ENCODE assay signal across 7 mouse cellular contexts in genomic region chrX:102253892-102254291, GRCm38 (mm10). TPM values are rescaled to one million over a fixed set of nuclear protein-coding genes. Genes with fewer than 3 reads are reported as not detected.
DNase-seq lines count a peak whose midpoint lies in the region; ATAC-seq and TF ChIP-seq lines count a peak whose summit lies in the region.

No protein-coding gene starts in this region.

- peak overlapping the region; percentile 35 for H3K4me3 ChIP-seq in hindbrain, embryonic 10.5 days
- no peak overlapping the region; the same call in 1 of the 2 replicates for H3K4me3 ChIP-seq in limb, embryonic 15.5 days
- peak overlapping the region; percentile 22 for H3K4me3 ChIP-seq in olfactory bulb, adult 2 months (ENCODE audit: insufficient read depth, low read depth, low read length)

- H3K27ac ChIP-seq in hindbrain, embryonic 10.5 days, result no peak overlapping the region
- H3K27ac ChIP-seq in limb, embryonic 15.5 days, result no peak overlapping the region
- no peak overlapping the region for H3K27ac ChIP-seq in olfactory bulb, adult 2 months (ENCODE audit: insufficient read depth, low read depth, low read length)

- peaks cover 69% of the 10 kb centered on the region for H3K27me3 ChIP-seq in hindbrain, embryonic 10.5 days (ENCODE audit: insufficient read depth, poor library complexity, severe bottlenecking)
- peaks cover 52% of the 10 kb centered on the region for H3K27me3 ChIP-seq in limb, embryonic 15.5 days

- no peaks in the 10 kb centered on the region for H3K36me3 ChIP-seq in hindbrain, embryonic 10.5 days
- no peaks in the 10 kb centered on the region for H3K36me3 ChIP-seq in limb, embryonic 15.5 days

- no peak overlapping the region for H3K9ac ChIP-seq in limb, embryonic 15.5 days

- TF ChIP-seq CTCF in olfactory bulb, adult 2 months (IDR thresholded peaks at IDR 0.05; ENCODE audit: insufficient read depth, low read depth, low read length), result no peak

- no peaks in the 10 kb centered on the region; the same call in 1 of the 2 replicates for H3K9me3 ChIP-seq in hindbrain, embryonic 10.5 days
- no peaks in the 10 kb centered on the region for H3K9me3 ChIP-seq in limb, embryonic 15.5 days

- TF ChIP-seq POLR2A in olfactory bulb, adult 2 months (IDR thresholded peaks at IDR 0.05; ENCODE audit: insufficient read depth, low read depth, low read length), result no peak

- peak; percentile 16 for DNase-seq in ovary, postnatal 36 days (ENCODE audit: low spot score)
- DNase-seq in ovary, postnatal 10 days (ENCODE audit: low spot score), result no peak
- DNase-seq in cerebellum, postnatal 36 days, result peak; percentile 63 to 64
- peak; percentile 60 for DNase-seq in hindbrain, embryonic 10.5 days (ENCODE audit: low spot score)

- WGBS in hindbrain, embryonic 10.5 days, result 13% methylated on average over 7 of the region's 7 CpGs
- 22% methylated on average over 7 of the region's 7 CpGs for whole genome bisulfite sequencing in limb, embryonic 15.5 days
- 21% methylated on average over 7 of the region's 7 CpGs for WGBS in olfactory bulb, adult 2 months

- no peak for ATAC-seq in limb, embryonic 15.5 days (ENCODE audit: insufficient number of reproducible peaks, low FRiP score, low TSS enrichment, low read depth)
- ATAC-seq in CD4-positive, CD25-positive, alpha-beta regulatory T cell, adult 4 months, result no peak

- peak overlapping the region; percentile 26 for H3K4me2 ChIP-seq in limb, embryonic 15.5 days

- peaks cover 12% of the 10 kb centered on the region; the same call in 1 of the 2 replicates for H3K4me1 ChIP-seq in hindbrain, embryonic 10.5 days (replicated peaks)
- peaks cover 2% of the 10 kb centered on the region; the same call in 1 of the 2 replicates for H3K4me1 ChIP-seq in limb, embryonic 15.5 days
- peaks cover 13% of the 10 kb centered on the region for H3K4me1 ChIP-seq in olfactory bulb, adult 2 months (ENCODE audit: control insufficient read depth, insufficient read depth, low read length)

RNA-seq across cellular contexts. Expression of gene Cited1, which starts 1.9 kb away (rescaled TPM):
- 16.1 and 20.6 TPM in 2 replicates for polyA plus RNA-seq in hindbrain, embryonic 10.5 days (2016; fragmentation: Nextera tagmentation; extraction: Ambion mirVana)
- 24.4 and 31.7 TPM in 2 replicates for polyA plus RNA-seq in limb, embryonic 15.5 days (2015; fragmentation: Nextera tagmentation; extraction: Ambion mirVana)
- polyA plus RNA-seq in olfactory bulb, adult 2 months (2012; ENCODE audit: insufficient read depth, insufficient read length, low replicate concordance, missing spikeins), result not detected in 2 replicates
- polyA plus RNA-seq in CD4-positive, CD25-positive, alpha-beta regulatory T cell, adult 4 months (2017; shearing (Covaris generic)), result not detected

Comparison
In these comparisons a context has a peak if more than half of its experiments do, and no peak if none do; other contexts are left out.
1. RNA of gene Cited1, which starts 1.9 kb away (polyA plus RNA-seq): 24.4 to 31.7 TPM in limb, embryonic 15.5 days and 16.1 to 20.6 TPM in hindbrain, embryonic 10.5 days; not detected in olfactory bulb, adult 2 months and not detected in CD4-positive, CD25-positive, alpha-beta regulatory T cell, adult 4 months; every median in the first group is over 10 times any median in the second.